In the genomic region with DNA sequence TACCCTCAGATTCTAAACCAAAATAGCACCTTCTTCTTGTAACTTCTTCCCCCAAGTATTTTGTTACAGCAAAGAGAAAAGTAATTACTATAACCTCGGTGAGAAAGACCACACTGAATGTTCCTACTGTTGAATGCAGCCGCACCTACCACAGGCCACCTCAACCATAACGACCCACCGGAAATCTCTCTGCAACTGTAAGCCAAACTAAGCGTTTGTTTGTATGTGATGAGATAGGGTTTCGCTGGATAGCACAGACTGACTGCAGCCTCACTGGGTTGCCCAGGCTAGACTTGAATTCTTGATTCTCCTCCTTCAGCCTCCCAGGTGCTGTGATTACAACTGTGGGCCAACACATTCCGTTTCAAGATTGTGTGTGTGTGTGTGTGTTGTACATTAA, we compare ENCODE assay signal across 12 mouse cellular contexts.
"Had no signal": no experiment of that assay in that cellular context is flagged by ENCODE, and none has a peak within 500 bp of the region (broad histone marks: within the 10 kb centered on the region; RNA-seq: fewer than 3 reads in every experiment).

No protein-coding gene starts in this region.

- DNase-seq: gastrocnemius, postnatal 14 days; gastrocnemius, postnatal 36 days; heart, adult 18-20 months; heart, postnatal 14 days; heart, postnatal 36 days; kidney, adult 18-20 months; kidney, adult 8-10 months; kidney, postnatal 10 days; kidney, postnatal 25 days; layer of hippocampus, adult 9-11 months; layer of hippocampus, postnatal 36 days; left cerebral cortex, postnatal 4 days had no signal
